Mouse (Mus musculus) retina, postnatal 7 days (tissue): ENCODE results near the gene Diras1.

Experiments
- DNase-seq: peaks from one replicate; pipeline ENCODE4 v3.0.0-alpha.2; 2012; ENCODE audit warnings: low read depth, low spot score

The Diras1 gene

DNA sequence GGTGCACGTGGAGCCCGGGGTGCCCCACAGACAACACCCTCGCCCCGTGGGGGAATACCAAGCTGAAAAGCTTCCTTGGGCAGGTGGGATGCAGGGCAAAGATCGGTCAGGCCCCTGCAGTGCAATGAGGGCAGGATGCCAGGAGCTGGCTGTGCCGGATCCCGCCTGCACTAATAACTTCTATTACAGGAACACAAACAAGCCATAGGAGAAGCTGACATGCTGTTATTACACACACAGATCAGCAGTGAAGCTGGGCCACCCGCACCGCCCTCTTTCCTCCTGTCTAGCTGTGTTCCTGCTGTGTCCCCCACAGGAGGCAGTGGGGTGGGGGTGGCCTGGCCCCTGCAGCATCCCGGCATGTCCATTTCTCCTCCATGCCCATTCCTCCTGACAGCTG lies 3.6 kb upstream of the Diras1 start:
- DNase-seq: no peak

DNA sequence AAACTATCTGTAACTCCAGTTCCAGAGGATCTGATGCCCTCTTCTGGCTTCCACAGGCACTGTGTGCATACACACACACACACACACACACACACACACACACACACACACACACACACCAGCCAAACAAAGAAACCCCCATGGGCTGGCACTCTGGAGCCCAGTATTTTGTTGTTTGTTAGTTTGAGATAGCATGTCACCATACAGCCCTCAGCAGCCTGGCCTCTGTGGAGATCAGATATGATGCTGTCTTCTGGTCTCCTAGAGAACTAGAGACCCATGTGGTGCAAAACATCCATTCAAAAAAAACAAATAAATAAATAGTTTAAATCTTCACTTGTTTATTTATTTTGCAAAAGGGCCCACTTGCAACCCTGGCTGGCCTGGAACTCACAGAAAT lies 2.8 kb upstream of the Diras1 start:
- no peak for DNase-seq

DNA sequence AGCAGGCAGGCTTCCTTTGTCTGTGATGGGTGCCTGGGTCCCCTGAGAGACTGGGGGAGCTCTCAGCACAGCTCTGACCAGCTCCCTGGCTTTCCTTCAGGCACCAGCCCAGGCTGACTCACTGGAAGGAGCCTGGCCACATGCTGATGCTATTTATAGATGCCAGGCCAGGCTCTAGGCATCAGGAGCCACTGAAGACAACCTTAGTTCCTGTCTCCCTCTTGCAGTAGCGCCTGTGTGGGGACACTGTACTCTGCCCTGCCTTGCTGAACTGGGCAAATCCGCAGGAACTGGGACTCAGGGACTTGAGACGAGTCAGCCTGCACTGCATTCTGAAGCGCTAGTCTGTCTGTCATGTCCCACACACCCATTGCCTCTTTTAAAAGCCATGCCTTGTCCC lies 1.9 kb upstream of the Diras1 start:
- DNase-seq: no peak

DNA sequence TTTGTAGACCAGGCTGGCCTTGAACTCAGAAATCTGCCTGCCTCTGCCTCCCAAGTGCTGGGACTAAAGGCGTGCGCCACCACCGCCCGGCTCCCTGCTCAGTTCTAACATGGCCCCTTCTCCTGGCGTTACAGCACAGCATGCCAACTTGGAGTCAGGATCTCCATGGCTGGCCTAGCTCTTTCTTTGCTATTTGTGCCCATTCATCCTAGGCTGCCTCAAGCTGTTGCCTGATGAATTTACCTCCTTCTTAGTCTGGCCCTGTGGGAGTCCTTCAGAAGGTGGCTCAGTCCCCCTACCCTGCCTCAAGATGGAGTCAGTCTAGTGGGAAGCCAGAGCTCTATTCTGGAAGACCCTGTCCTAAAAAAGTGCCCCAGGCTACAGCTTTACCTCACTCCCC lies 1.4 kb upstream of the Diras1 start:
- DNase-seq: no peak

DNA sequence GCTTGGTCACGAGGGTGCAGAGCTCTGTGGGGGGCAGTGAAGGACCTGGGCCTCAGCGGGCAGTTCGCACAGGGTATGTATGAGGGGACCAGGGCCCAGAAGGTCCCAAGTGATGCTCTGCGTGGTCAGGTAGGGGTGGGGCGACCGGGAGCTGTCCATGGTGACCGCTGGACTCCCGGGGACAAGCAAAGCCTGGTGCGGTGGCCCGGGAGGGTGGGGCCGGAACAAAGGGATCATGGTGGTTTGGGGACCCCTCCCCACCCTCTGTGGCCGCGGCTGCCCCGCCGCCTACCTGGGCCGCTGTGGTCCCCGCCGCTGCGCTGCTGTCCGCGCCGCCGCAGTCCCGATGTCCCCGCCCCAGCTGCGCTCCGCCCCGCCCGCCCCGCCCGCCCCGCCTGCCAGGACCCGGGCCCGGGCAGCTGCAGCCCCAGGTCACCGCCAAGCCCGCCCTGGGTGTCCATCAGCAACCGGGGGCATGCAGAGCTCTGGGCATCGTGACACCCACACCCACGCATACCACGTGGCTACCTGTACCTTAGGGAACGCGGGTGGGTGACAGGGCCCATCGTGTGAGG lies 328 bp downstream of the Diras1 start:
- DNase-seq: no peak

DNA sequence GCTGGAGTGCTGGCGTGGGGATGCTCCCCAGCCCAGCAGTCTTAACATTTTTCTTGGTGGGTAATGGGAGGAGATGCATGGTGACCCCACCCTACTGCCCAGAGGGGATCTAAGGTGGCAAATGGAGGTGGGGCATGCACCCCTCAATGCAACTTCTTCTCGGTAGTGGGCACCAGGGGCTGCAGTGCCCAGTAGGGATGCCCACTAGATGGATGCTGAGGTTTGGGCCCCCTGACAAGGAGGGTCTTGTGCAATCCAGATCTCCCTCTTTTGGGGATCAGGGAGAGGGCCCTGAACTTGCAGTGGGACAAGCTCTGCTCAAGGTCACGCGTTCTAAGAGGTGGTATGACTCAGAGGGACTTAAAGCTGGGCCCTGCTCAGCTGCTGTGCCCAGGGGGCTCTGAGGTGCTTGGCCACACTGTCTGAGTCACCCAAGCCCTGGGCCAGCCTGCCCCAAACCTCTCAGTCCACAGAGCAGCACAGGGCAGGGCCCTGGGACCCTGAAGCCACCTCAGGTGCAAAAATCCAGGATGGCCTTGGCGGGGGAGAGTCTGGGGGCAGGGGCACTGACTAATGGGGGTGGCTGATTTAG lies 1.0 kb downstream of the Diras1 start:
- DNase-seq: no peak

DNA sequence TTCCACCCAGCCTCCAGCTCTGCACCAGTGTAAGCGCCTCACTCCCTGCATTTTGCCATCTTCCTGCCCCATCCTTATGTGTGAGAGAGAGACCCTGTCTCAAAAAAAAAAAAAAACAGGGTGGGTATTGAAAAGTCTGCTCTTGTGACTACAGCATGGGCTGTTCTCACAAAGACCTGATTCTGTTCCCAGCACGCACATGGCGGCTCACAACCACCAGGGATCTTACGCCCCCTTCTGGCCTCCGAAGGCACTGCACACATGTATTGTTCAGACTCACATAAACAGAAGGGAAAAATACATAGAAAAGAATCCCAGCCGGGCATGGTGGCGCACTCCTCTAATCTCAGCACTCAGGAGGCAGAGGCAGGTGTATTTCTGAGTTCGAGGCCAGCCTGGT lies 2.7 kb downstream of the Diras1 start:
- DNase-seq: no peak

DNA sequence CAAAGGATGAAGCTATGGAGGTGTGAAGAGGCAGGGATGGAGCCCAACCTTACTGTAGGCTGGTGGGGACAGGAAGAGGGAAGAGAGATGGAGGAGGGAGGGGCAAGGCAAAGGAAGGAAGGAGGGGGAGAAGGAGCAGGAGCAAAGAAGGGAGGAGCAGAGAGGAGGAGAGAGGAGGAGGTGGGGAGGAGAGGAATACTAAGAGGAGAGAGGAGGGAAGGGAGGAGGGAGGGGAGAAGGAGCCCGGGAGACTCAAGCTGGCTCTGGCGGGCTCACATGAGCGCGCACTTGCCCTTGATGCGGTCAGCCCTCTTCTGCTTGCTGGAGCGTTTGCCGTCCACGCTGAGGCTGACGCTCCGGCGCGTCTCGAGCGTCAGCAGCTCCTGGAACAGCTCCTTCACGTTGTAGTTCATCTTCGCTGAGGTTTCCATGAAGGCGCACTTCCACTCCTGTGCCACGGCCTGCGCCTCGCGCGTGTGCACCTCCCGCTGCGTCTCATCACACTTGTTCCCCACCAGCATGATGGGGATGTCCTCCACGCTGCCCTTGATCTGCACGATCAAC lies 3.8 kb downstream of the Diras1 start:
- DNase-seq: no peak

DNA sequence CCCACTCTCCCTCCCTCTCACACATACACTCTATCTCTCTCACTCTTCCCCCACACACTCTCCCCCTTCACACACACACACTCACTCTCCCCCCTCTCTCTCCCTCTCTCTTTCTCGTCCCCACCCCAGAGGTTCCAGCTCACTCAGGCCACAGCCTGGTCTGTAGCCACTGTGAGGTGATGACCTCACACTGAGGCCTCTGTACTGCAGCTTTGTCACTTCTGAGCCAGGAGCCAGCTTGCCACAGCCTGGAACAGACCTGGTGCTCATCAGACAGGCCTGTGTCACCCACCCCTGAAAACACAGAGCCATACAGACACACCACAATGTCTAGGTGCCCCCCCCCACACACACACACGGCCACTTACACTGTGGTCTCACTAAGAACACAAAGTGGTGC lies 5.3 kb downstream of the Diras1 start:
- no peak for DNase-seq

DNA sequence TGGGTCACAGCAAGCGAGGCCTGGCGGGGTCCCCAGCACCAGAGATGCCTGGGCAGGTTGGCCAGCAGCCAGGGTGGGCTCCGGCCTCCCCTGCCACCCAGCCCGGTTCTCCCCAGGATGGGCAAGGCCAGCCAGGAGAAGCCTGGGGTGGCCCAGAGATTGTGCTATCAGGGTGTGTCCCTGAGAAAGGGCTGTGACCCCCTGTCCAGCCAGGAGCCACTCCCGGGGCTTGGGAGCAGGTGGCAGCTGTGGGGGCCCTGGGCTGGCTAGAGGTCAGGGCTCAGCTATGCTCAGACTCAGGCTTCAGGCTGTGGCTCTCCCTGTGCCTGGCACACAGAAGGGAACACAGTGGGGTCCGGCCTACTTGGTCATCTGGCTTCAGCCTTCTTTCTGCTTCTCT lies 5.8 kb downstream of the Diras1 start:
- no peak for DNase-seq

DNA sequence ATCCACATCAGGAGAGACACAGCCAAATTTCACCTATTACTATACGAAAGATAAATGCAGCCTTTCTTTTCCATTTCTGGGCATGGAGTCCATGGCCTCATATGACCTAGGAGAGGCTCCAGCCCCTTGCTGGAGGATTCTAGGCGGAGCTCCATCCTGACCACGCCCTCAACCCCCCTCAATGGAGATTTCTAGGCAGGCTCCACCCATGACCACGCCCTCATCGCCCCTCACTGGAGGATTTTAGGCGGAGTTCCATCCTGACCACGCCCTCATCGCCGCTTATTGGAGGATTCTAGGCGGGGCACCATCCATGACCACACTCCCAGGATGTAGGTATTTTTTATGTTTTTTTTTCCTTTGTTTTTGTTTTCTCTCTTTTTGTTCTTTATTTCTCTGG lies 7.1 kb downstream of the Diras1 start:
- no peak for DNase-seq

DNA sequence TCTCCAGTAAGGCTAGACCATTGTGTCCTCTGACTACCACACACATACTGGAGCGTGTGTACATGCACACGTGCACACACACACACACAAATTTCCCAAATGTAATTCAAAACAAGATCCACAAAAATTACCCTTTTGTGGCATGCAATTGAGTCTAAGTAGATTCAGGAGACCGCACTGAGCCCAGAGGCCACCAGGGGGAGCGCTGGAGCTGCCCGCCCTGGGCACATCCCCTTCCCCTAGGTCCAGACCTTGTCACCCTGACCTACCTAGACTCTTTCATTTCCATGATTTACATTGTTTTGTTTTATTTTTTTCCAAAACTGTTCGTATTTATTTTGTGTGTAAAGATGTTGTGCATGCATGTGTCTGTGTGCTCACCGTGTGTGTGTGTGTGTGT lies 8.8 kb downstream of the Diras1 start:
- DNase-seq: no peak

DNA sequence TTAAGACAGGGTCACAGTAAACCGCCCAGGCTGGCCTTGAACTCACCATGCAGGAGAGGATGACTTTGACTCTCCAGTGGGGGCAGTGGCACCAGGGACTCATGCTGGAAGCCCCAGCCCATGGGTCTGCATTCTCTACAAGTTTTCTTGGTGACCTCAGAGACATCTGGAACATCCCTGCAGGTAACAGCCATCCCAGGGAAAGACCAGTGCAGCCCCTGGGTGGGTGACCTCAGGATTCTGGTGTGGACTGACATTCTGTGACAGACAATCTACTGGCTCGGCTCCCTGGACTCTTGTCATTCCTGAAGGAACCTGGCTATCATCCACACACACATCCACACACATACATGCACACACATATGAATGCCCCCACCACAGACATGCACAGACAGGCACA lies 9.8 kb downstream of the Diras1 start:
- DNase-seq: no peak

DNA sequence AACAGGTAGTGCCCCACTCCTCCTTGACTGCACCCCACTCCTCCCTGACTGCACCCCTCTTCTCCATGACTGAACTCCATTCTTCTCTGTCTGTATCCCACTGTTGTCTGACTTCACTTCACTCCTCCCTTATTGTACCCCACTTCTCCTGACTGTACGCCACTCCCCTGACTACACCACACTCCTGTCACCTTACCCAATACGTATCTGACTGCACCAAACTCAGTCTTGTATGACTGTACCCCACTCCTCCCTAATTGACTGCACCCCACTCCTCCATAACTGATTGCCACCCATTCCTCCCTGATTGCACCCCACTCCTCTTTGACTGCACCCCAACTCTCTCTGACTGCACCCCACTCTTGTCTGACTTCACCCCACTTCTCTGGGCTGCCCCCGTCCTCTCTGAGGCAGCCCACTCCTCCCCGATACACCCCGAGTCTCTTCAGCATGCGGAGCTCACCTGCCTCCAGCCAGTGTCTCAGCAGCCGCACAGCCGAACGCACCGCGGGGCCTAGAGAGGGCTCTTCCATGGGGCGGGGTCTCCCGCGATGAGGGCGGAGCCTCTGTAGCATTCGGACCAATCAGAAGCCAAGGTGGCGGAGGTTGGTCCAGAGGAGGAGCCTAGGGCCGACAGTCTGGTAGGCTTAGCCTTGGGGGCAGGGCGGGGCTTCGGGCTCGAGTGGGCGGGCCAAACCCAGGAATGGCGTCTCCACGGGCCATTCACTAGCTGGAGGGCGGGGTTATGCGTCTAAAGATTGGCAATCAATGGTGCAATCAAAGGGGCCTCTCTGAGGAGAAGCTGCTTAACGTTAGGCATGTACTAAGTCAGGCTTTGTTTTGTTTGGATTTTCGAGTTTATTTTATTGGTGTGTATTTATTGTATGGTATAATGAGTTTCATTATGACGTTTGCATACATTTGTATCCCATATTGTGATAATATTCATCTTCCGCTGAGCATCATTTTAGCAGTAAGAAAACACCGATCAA lies 10.8 kb downstream of the Diras1 start, which contains the start of gene Gng7:
Gene Gng7 (minus strand): TSS at position 553 of the 992 bp plus-strand sequence.
- DNase-seq: peak; percentile 91

DNA sequence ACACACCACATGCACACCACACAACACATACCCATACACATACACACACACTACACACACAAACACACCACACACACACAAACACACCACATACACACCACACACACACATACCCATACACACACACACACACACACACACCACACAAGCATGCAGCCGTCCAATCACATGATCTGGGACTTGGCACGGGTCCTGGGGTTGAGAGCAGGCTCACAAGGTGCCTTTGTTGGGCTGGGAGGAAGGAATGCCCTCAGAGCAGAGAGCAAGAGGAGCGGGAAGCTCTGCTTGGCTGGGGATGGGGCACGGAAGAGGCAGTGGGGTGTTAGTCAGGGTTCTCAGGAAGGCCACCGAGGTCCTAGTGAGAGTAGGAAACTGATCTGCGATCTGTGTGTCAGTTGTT lies 14.6 kb downstream of the Diras1 start:
- DNase-seq: no peak

DNA sequence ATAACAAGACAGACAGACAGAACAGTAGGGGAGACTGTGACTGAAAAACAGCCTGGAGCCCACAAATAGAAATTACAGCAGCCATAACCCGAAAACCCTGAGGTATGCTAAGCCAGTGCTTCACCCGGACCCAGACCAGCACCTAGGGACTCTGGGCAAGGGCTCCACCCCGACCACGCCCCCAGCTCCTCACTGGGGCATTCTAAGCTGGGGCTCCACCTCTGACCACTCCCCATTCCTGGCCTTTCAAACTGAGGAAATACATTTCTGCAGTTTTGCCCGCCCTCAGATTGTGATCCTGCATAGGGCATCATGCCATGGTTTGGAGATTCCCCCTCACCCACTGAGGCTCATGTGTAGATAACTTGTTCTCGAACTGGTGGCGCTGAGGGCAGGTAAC lies 18.2 kb downstream of the Diras1 start:
- DNase-seq: no peak

DNA sequence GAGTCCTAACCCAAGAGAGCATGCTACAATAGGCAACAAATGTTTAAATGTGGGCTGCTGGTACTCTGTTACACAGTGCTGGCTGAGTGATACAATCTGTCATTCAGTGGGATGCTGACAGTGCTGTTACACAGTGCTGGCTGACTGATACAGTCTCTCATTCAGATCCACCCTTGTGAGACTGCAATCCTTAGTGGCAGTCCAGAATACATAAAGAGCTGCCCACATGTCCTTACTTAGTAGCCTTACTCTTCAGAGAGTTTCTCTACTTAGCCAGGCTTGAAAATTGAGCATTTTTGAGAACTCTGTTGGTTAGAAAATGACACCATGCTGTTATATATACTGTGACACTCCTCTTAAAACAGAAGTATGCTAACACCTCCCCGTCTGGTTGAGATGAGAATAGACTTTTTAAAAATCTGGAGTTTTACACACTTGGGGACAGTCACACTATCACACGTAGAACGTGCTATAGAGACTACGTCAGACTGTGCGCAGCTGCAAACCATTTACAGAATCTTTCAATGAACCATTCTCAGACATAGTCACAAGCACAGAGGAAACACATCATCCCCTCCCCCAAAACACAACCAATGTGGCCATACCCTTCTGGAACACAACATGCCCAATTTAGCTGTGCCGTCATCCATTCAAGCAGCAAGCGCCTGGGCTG lies 19.3 kb downstream of the Diras1 start:
- DNase-seq: no peak

DNA sequence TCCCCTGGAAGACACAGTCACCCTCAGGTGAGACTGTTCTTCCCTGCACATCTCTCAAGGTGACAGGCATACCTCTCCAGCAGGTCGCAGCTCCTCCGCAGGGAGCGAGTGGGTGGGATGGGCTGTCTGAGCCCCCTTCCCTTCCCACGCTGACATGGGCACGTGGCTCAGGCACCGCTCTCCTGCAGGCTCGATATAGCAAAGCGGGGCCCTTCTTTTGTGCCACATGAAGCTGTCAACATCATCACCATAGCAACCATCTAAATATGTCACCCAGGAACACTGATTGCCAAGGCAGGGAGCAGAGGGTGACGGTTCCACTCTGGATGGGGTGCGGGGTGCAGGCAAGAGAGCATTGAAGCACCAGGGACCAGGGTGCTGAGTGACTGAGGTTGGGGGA lies 24.3 kb downstream of the Diras1 start:
- no peak for DNase-seq

DNA sequence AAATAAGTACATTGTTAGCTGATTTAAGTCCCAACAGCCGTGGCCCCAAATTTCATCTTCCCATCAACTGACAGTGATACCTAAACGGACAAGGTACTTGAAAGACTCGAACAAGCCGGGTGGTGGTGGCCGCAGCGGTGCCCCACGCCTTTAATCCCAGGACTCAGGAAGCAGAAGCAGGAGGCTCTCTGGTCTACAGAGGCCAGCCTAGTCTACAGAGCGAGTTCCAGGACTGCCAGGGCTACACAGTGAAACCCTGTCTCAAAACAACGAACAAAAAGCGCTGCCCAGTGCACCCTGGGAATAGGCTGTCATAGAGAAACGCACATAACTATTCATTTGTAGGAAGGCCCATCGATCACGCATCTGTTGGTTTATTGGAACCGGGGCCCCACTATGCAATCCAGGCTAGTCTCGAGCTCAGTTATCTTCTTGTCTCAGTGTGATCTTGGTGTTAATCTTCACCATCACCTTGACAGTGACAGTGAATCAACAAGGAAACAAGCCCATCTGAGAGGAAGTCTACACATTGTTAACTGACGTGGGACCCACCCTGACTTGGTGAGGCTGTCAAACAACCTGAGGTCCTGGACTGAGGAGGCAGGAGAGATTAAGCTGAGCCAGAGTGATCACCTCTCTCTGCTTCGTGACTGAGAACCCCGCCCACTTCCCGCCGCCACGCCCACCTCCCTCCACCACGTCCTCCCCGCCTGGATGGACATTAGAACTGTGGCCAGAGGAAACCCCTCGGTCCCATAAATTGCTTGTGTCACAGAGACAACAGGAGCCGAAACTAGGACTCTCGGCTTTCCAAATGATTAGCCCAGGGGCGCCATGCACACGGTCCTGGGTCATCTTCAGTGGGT lies 25.0 kb downstream of the Diras1 start:
- no peak for DNase-seq

DNA sequence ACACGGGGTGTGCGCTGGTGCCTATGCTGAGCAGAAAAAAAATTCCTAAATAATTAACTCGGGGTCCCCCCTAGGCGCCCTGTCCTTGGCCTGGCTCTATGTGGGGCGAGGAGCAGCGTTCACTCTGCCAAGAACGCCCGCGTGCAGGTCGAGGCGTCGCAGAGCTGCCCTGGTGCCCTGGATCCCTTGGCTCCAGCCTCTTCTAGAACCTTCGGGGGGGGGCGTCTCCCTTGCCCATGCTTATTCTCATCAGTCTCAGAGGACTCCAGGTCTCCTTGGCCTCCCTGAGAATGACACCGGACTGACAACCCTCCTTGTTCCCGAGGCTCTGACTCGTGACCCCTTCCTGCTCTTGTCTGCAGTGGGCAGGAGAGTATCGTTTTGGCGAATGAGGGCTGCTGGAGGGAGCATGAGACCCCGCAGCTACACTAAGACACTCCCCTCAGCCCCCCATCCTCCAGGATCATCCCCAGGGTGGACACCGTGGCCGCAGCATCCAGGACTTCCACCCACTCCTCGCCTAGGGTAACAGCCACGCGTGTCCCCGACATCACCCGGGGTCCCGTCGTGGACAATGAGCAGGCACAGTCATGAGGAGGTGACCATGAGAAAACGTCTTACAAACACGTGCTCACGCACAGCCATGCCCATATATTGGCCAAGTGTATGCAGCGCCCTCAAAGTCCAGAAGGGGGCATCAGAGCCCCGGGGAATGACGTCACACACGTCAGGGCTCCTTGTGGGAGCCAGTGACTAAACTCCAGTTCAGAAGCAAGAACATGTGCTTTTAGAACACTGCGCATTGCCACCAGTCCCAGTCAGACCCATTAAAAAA lies 25.9 kb downstream of the Diras1 start:
- DNase-seq: peak; percentile 79
